Mouse (Mus musculus) brain, adult 2 months (tissue): ENCODE results near the gene Olfr706.
"Not testable (repeated sequence)": the region's sequence is repeated elsewhere in the genome, so short reads cannot be mapped to it uniquely, and the experiment has no call there.

Source experiments
- DNase-seq: peaks from one replicate; pipeline ENCODE4 v3.0.0; 2011; ENCODE audit warnings: low read depth, low spot score

The Olfr706 gene

GRCm38 (mm10) chr7:106888062-106888461 is at the start of gene Olfr706:
Gene Olfr706 (minus strand): TSS chr7:106888162.
- no peak for DNase-seq

GRCm38 (mm10) chr7:106932119-106932518 is 44.2 kb upstream of the Olfr706 start, which contains the start of gene Olfr709-ps1:
Gene Olfr709-ps1 (minus strand): TSS chr7:106932219.
- DNase-seq = no peak

DNA sequence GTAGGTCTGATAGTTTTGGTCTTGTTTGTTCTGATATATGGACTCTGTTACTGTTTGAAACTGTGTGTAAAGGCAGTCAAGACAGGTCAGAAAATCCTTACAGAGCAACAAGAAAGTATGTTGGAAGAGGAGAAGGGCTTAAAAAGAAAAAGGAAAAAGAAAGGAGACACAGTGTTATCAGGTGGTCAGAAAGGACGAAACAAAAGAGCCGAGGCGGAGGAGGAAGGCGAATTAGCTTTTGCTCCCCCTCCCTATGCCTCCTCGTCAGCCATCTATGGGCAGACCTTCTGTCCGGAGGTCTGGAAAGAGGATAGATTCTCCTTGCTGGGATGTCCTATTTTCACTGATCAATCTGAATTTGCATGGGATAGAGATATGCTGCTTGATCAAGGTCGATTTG is 33.0 kb upstream of the Olfr706 start:
- DNase-seq = not testable (repeated sequence)

- DNase-seq = no peak
These were observed 19.7 kb upstream of the Olfr706 start, which contains the start of gene Olfr1532-ps1 for GRCm38 (mm10) chr7:106907676-106908075. Gene Olfr1532-ps1 (plus strand): TSS chr7:106908001.

DNA sequence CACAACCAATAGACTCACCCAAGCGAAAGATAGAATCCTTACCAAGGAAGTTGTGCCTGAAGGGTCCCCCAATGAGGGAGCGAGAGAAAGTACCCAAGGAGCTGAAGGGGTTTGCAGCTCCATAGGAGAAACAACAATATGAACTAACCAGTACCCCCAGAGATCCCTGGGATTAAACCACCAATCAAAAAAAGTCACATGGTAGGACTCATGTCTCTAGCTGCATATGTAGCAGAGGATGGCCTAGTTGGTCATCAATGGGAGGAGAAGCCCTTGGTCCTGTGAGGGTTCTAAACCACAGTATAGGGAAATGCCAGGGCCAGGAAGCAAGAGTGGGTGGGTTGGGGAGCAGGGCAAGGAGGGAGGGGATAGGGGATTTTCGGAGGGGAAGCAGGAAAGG is 13.2 kb upstream of the Olfr706 start, which contains the start of gene Olfr707:
Gene Olfr707 (minus strand): TSS at position 101 of the 400 bp plus-strand sequence.
- DNase-seq = not testable (repeated sequence)

DNA sequence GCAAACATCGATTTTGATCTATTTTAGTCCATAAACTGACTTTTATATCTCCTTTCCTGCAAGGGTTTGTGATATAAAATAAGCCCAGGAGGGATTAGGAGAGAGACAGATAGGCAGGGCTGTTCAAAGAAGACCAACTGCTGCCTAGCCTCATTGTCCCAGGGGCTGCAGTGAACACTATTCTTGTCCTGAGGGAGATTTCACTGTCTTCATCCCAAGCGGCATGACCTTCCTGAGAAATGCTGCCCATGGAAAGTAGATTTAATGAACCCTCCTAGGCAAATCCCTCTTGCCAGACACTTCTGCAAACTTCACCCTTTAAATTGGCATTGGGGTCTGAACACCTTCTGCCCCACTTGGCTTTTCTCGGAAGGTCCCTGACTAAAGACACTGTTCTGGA is 11.2 kb downstream of the Olfr706 start, which contains the start of gene Olfr705:
Gene Olfr705 (minus strand): TSS at position 101 of the 400 bp plus-strand sequence.
- DNase-seq = no peak

DNA sequence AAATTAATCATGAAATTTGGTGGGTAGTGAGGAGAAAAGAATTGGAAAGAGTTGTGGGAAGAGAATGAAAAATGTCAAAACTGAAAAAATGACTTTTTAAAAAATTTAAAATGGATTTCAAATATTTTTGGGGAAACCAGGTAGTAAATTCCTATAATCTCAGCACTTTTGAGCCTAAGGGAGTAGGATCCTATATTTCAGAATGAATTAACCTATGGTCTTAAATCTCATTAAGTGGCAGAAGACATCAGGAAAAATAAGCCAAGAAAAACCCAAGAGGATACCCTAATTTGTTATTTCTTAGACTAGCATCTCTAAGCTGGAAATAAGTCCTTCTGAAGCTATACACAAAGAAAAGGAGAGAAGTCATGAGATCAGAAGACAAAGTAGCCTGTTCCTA is 25.1 kb downstream of the Olfr706 start, which contains the start of gene Olfr704:
Gene Olfr704 (plus strand): TSS at position 301 of the 400 bp plus-strand sequence.
- DNase-seq = no peak

GRCm38 (mm10) chr7:106843060-106843459 is 44.9 kb downstream of the Olfr706 start, which contains the start of gene Olfr703:
Gene Olfr703 (plus strand): TSS chr7:106843360.
- DNase-seq = no peak

DNA sequence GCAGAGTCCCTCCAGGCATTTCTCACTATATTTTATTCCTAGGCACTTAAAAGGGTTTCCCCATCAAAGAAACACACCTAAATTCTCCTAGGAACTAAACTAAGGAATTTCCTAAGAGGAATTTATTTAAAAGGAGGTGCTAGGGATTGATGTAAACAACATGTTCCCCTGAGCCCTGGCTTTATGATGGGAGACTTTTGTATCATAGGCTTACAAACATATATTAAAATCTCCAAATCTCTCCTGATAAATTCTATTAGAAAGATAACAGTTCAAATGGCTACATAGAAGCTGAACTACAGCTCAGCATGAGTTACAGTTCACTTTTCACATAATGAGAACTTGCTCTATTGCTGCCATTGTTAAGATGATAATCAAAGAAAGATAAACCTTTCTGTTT is 54.2 kb downstream of the Olfr706 start, which contains the start of gene Olfr702:
Gene Olfr702 (minus strand): TSS at position 101 of the 400 bp plus-strand sequence.
- no peak for DNase-seq
